Mouse (Mus musculus): ENCODE results near the gene Ubr2.

Ubr2 gene

GRCm38 (mm10) chr17:47009898-47010721 lies at the start of gene Ubr2:
Gene Ubr2 (minus strand): TSS chr17:47010556.
- DNase-seq (ENCODE audit: low read depth, low spot score) = peak; percentile 95

- no peak for DNase-seq (ENCODE audit: low read depth, low spot score)
Measured at GRCm38 (mm10) chr17:47059836-47060360, 49.5 kb upstream of the Ubr2 start.

GRCm38 (mm10) chr17:47057966-47058365 lies 47.6 kb upstream of the Ubr2 start:
- no peak for DNase-seq (ENCODE audit: low read depth, low spot score)

- no peak for DNase-seq (ENCODE audit: low read depth, low spot score)
Measured at GRCm38 (mm10) chr17:47056476-47056875, 46.1 kb upstream of the Ubr2 start.

- no peak for DNase-seq (ENCODE audit: low read depth, low spot score)
Measured at GRCm38 (mm10) chr17:47055121-47055520, 44.8 kb upstream of the Ubr2 start.

- DNase-seq (ENCODE audit: low read depth, low spot score) = peak; percentile 50
Measured at GRCm38 (mm10) chr17:47054613-47055012, 44.3 kb upstream of the Ubr2 start.

GRCm38 (mm10) chr17:47050678-47051077 lies 40.3 kb upstream of the Ubr2 start:
- DNase-seq (ENCODE audit: low read depth, low spot score) = no peak

GRCm38 (mm10) chr17:47042866-47043265 lies 32.5 kb upstream of the Ubr2 start:
- DNase-seq (ENCODE audit: low read depth, low spot score) = no peak

- peak; percentile 60 for DNase-seq (ENCODE audit: low read depth, low spot score)
Measured at GRCm38 (mm10) chr17:47038844-47039803, 28.8 kb upstream of the Ubr2 start.

- no peak for DNase-seq (ENCODE audit: low read depth, low spot score)
Measured at GRCm38 (mm10) chr17:47034536-47034935, 24.2 kb upstream of the Ubr2 start.

GRCm38 (mm10) chr17:47033643-47034042 lies 23.3 kb upstream of the Ubr2 start:
- no peak for DNase-seq (ENCODE audit: low read depth, low spot score)

GRCm38 (mm10) chr17:47024805-47025204 lies 14.4 kb upstream of the Ubr2 start:
- DNase-seq (ENCODE audit: low read depth, low spot score) = no peak

- DNase-seq (ENCODE audit: low read depth, low spot score) = no peak
Measured at GRCm38 (mm10) chr17:47023369-47023768, 13.0 kb upstream of the Ubr2 start.

GRCm38 (mm10) chr17:47012896-47013295 lies 2.5 kb upstream of the Ubr2 start:
- no peak for DNase-seq (ENCODE audit: low read depth, low spot score)

- DNase-seq (ENCODE audit: low read depth, low spot score) = no peak
Measured at GRCm38 (mm10) chr17:47011661-47012043, 1.3 kb upstream of the Ubr2 start.

GRCm38 (mm10) chr17:47010722-47011660 lies 635 bp upstream of the Ubr2 start:
- peak; percentile 72 for DNase-seq (ENCODE audit: low read depth, low spot score)

- no peak for DNase-seq (ENCODE audit: low read depth, low spot score)
Measured at GRCm38 (mm10) chr17:47009546-47009897, 834 bp downstream of the Ubr2 start.

GRCm38 (mm10) chr17:47009016-47009415 lies 1.3 kb downstream of the Ubr2 start:
- DNase-seq (ENCODE audit: low read depth, low spot score) = no peak

- no peak for DNase-seq (ENCODE audit: low read depth, low spot score)
Measured at GRCm38 (mm10) chr17:47008506-47008905, 1.9 kb downstream of the Ubr2 start.

GRCm38 (mm10) chr17:47006741-47007140 lies 3.6 kb downstream of the Ubr2 start:
- no peak for DNase-seq (ENCODE audit: low read depth, low spot score)

GRCm38 (mm10) chr17:47005741-47006405 lies 4.5 kb downstream of the Ubr2 start:
- no peak for DNase-seq (ENCODE audit: low read depth, low spot score)

Data from telencephalon, adult 2 months (tissue).